Mouse (Mus musculus) forebrain, embryonic 12.5 days (tissue): ENCODE measurements around the gene Spsb1. TPM values are rescaled to one million over a fixed set of nuclear protein-coding genes. Genes with fewer than 3 reads are reported as not detected.
A peak's percentile ranks its signal among the peaks of the same experiment; 100 is the strongest.

ENCODE experiments used
- ATAC-seq: fragments of 200-750 bp; cut with Nextera tagmentation; 2 replicates; pipeline ENCODE4 v1.8.0; 2017; ENCODE audit warnings: moderate TSS enrichment; ENCODE audit not compliant: low FRiP score
- H3K27ac ChIP-seq: fragments of 300-500 bp; sonication (generic); 2 replicates; pipeline ENCODE4 v1.5.1; 2016; ENCODE audit warnings: mild to moderate bottlenecking
- H3K27me3 ChIP-seq: fragments of 300-500 bp; sonication (generic); 2 replicates; pipeline ENCODE4 v1.6.1; 2016; ENCODE audit warnings: mild to moderate bottlenecking
- H3K36me3 ChIP-seq: fragments of 300-500 bp; sonication (generic); replicated peaks from 2 replicates; pipeline ENCODE4 v1.6.1; 2016; ENCODE audit warnings: mild to moderate bottlenecking
- H3K4me1 ChIP-seq: fragments of 300-500 bp; sonication (generic); 2 replicates; pipeline ENCODE4 v1.6.1; 2016
- H3K4me2 ChIP-seq: fragments of 300-500 bp; sonication (generic); 2 replicates; pipeline ENCODE4 v1.6.1; 2016; ENCODE audit warnings: mild to moderate bottlenecking, moderate library complexity
- H3K4me3 ChIP-seq: fragments of 300-500 bp; sonication (generic); replicated peaks from 2 replicates; pipeline ENCODE4 v1.5.1; 2016; ENCODE audit warnings: mild to moderate bottlenecking
- H3K9ac ChIP-seq: fragments of 300-500 bp; sonication (generic); 2 replicates; pipeline ENCODE4 v1.6.1; 2016; ENCODE audit warnings: mild to moderate bottlenecking
- H3K9me3 ChIP-seq: fragments of 300-500 bp; sonication (generic); 2 replicates; pipeline ENCODE4 v1.6.1; 2016
- WGBS: fragments of 180-500 bp; shearing (Covaris S2); methylation state at CpG from one replicate; pipeline ENCODE4 v1.1.7; 2016; 5-methylcytosine and 5-hydroxymethylcytosine counted together
- polyA plus RNA-seq: library from polyadenylated mRNA; unstranded; fragments of >200 nt; fragmentation: Nextera tagmentation; extraction: Ambion mirVana; gene quantifications from 2 replicates; pipeline ENCODE4 v1.2.1, GENCODE M21; 2016

Gene Spsb1
- polyA plus RNA-seq, 1 experiment from 2014 or later = 8.1 TPM

GRCm38 (mm10) chr4:149888156-149888555 is 66.7 kb downstream of the Spsb1 start:
- no peaks in the 10 kb centered on the region for H3K36me3 ChIP-seq
- 0 out of 2 replicates have a peak, but pooled peaks cover 5% of the 10 kb centered on the region for H3K27me3 ChIP-seq
- H3K4me1 ChIP-seq = peaks cover 11% of the 10 kb centered on the region
- WGBS = 92% methylated on average over 5 of the region's 5 CpGs
- no peaks in the 10 kb centered on the region for H3K9me3 ChIP-seq
- no peak overlapping the region for H3K4me2 ChIP-seq
- H3K9ac ChIP-seq = no peak overlapping the region
- H3K27ac ChIP-seq = no peak overlapping the region
- H3K4me3 ChIP-seq = no peak overlapping the region
- ATAC-seq = no peak

- Histone ChIP-seq H3K9ac (no peak overlapping the region), H3K4me1 (peaks cover 11% of the 10 kb centered on the region), H3K36me3 (no peaks in the 10 kb centered on the region), H3K27me3 (0 out of 2 replicates have a peak, but pooled peaks cover 5% of the 10 kb centered on the region), H3K9me3 (no peaks in the 10 kb centered on the region), H3K4me3 (no peak overlapping the region), H3K4me2 (no peak overlapping the region), H3K27ac (no peak overlapping the region)
- no peak for ATAC-seq
- WGBS = 84% methylated on average over 18 of the region's 18 CpGs
Observed at GRCm38 (mm10) chr4:149886298-149887271, 68.3 kb downstream of the Spsb1 start.

GRCm38 (mm10) chr4:149883990-149884389 is 70.9 kb downstream of the Spsb1 start:
- no peak for ATAC-seq

GRCm38 (mm10) chr4:149882139-149882916 is 72.5 kb downstream of the Spsb1 start:
- 87% methylated on average over 17 of the region's 17 CpGs for WGBS
- H3K27ac ChIP-seq = no peak overlapping the region
- H3K4me3 ChIP-seq = no peak overlapping the region
- ATAC-seq = no peak
- no peak overlapping the region for H3K9ac ChIP-seq
- 0 out of 2 replicates have a peak, but pooled peaks cover 8% of the 10 kb centered on the region for H3K27me3 ChIP-seq
- H3K4me2 ChIP-seq = no peak overlapping the region
- no peaks in the 10 kb centered on the region for H3K9me3 ChIP-seq
- H3K4me1 ChIP-seq = peaks cover 16% of the 10 kb centered on the region
- H3K36me3 ChIP-seq = no peaks in the 10 kb centered on the region

More at GRCm38 (mm10) chr4:149883990-149884389, 70.9 kb downstream of the Spsb1 start:
- H3K27me3 ChIP-seq = 0 out of 2 replicates have a peak, but pooled peaks cover 8% of the 10 kb centered on the region
- no peaks in the 10 kb centered on the region for H3K36me3 ChIP-seq
- no peak overlapping the region for H3K4me2 ChIP-seq
- no peak overlapping the region for H3K27ac ChIP-seq
- no peak overlapping the region for H3K9ac ChIP-seq
- no peak overlapping the region for H3K4me3 ChIP-seq
- H3K4me1 ChIP-seq = 0 out of 2 replicates have a peak, but pooled peaks cover 3% of the 10 kb centered on the region
- H3K9me3 ChIP-seq = no peaks in the 10 kb centered on the region
- WGBS = 85% methylated on average over 10 of the region's 10 CpGs

GRCm38 (mm10) chr4:149880908-149881307 is 73.9 kb downstream of the Spsb1 start:
- no peak overlapping the region for H3K9ac ChIP-seq
- H3K9me3 ChIP-seq = no peaks in the 10 kb centered on the region
- H3K27ac ChIP-seq = no peak overlapping the region
- ATAC-seq = no peak
- 79% methylated on average over 5 of the region's 5 CpGs for WGBS
- H3K4me1 ChIP-seq = peaks cover 26% of the 10 kb centered on the region
- H3K27me3 ChIP-seq = 0 out of 2 replicates have a peak, but pooled peaks cover 8% of the 10 kb centered on the region
- H3K4me2 ChIP-seq = no peak overlapping the region
- no peak overlapping the region for H3K4me3 ChIP-seq
- H3K36me3 ChIP-seq = no peaks in the 10 kb centered on the region

GRCm38 (mm10) chr4:149879980-149880379 is 74.9 kb downstream of the Spsb1 start:
- Histone ChIP-seq H3K4me2 (no peak overlapping the region), H3K4me1 (peaks cover 36% of the 10 kb centered on the region), H3K9me3 (no peaks in the 10 kb centered on the region), H3K4me3 (no peak overlapping the region), H3K9ac (no peak overlapping the region), H3K27ac (no peak overlapping the region), H3K36me3 (no peaks in the 10 kb centered on the region), H3K27me3 (0 out of 2 replicates have a peak, but pooled peaks cover 8% of the 10 kb centered on the region)
- 93% methylated on average over 11 of the region's 11 CpGs for WGBS
- no peak for ATAC-seq

- H3K27ac ChIP-seq = peak overlapping the region; percentile 19; the same call in 1 of the 2 replicates
- no peak overlapping the region for H3K9ac ChIP-seq
- H3K27me3 ChIP-seq = 0 out of 2 replicates have a peak, but pooled peaks cover 3% of the 10 kb centered on the region
- ATAC-seq = no peak
- no peak overlapping the region for H3K4me2 ChIP-seq
- H3K4me1 ChIP-seq = peaks cover 41% of the 10 kb centered on the region
- WGBS = 52% methylated on average over 6 of the region's 6 CpGs
- no peaks in the 10 kb centered on the region for H3K9me3 ChIP-seq
- no peak overlapping the region for H3K4me3 ChIP-seq
- H3K36me3 ChIP-seq = no peaks in the 10 kb centered on the region
Observed at GRCm38 (mm10) chr4:149878021-149878449, 76.8 kb downstream of the Spsb1 start.

- H3K4me1 ChIP-seq = peaks cover 41% of the 10 kb centered on the region
- H3K9ac ChIP-seq = no peak overlapping the region
- H3K27me3 ChIP-seq = 0 out of 2 replicates have a peak, but pooled peaks cover 3% of the 10 kb centered on the region
- no peak overlapping the region for H3K4me3 ChIP-seq
- no peaks in the 10 kb centered on the region for H3K36me3 ChIP-seq
- peak overlapping the region; percentile 57 for H3K27ac ChIP-seq
- ATAC-seq = no peak
- H3K4me2 ChIP-seq = no peak overlapping the region
- no peaks in the 10 kb centered on the region for H3K9me3 ChIP-seq
- 61% methylated on average over 3 of the region's 3 CpGs for WGBS
Observed at GRCm38 (mm10) chr4:149877202-149877601, 77.6 kb downstream of the Spsb1 start.

- H3K4me3 ChIP-seq = no peak overlapping the region
- H3K4me2 ChIP-seq = no peak overlapping the region
- 0 out of 2 replicates have a peak, but pooled peaks cover 3% of the 10 kb centered on the region for H3K27me3 ChIP-seq
- H3K9me3 ChIP-seq = no peaks in the 10 kb centered on the region
- H3K4me1 ChIP-seq = peaks cover 41% of the 10 kb centered on the region
- WGBS = 79% methylated on average over 6 of the region's 6 CpGs
- H3K36me3 ChIP-seq = no peaks in the 10 kb centered on the region
- ATAC-seq = no peak
- H3K27ac ChIP-seq = peak overlapping the region; percentile 57
- H3K9ac ChIP-seq = no peak overlapping the region
Observed at GRCm38 (mm10) chr4:149876761-149877160, 78.1 kb downstream of the Spsb1 start.

- Histone ChIP-seq H3K9ac (no peak overlapping the region), H3K4me2 (no peak overlapping the region), H3K9me3 (no peaks in the 10 kb centered on the region), H3K4me3 (no peak overlapping the region), H3K27me3 (0 out of 2 replicates have a peak, but pooled peaks cover 3% of the 10 kb centered on the region), H3K27ac (peak overlapping the region; percentile 57; the same call in 1 of the 2 replicates), H3K36me3 (no peaks in the 10 kb centered on the region), H3K4me1 (peaks cover 41% of the 10 kb centered on the region)
- peak; percentile 64; the same call in 1 of the 2 replicates for ATAC-seq
- WGBS = 51% methylated on average over 8 of the region's 8 CpGs
Observed at GRCm38 (mm10) chr4:149875986-149876501, 78.8 kb downstream of the Spsb1 start.

- peaks cover 41% of the 10 kb centered on the region for H3K4me1 ChIP-seq
- H3K27me3 ChIP-seq = 0 out of 2 replicates have a peak, but pooled peaks cover 3% of the 10 kb centered on the region
- no peak overlapping the region for H3K4me2 ChIP-seq
- 46% methylated on average over 6 of the region's 6 CpGs for WGBS
- H3K36me3 ChIP-seq = no peaks in the 10 kb centered on the region
- ATAC-seq = no peak
- no peak overlapping the region for H3K4me3 ChIP-seq
- H3K9me3 ChIP-seq = no peaks in the 10 kb centered on the region
- H3K9ac ChIP-seq = no peak overlapping the region
- peak overlapping the region; percentile 57; the same call in 1 of the 2 replicates for H3K27ac ChIP-seq
Observed at GRCm38 (mm10) chr4:149875296-149875695, 79.5 kb downstream of the Spsb1 start.
